Mouse (Mus musculus) myocyte (in vitro differentiated cells): ENCODE results near the gene Pbx1. TPM values are rescaled to one million over a fixed set of nuclear protein-coding genes. Genes with fewer than 3 reads are reported as not detected.

Experiments used
- H3K27me3 ChIP-seq: one replicate; pipeline ENCODE4 v1.6.1; 2011; ENCODE audit not compliant: control insufficient read depth, insufficient read depth, insufficient read length
- H3K36me3 ChIP-seq: one replicate; pipeline ENCODE4 v1.6.1; 2011; ENCODE audit not compliant: control insufficient read depth, insufficient read depth
- H3K4me2 ChIP-seq: one replicate; pipeline ENCODE4 v1.6.1; 2011; ENCODE audit warnings: low read depth, control low read depth
- H3K4me3 ChIP-seq: one replicate; pipeline ENCODE4 v1.5.1; 2011; ENCODE audit warnings: mild to moderate bottlenecking, control low read depth, moderate library complexity
- H3K79me2 ChIP-seq: one replicate; pipeline ENCODE4 v1.6.1; 2011; ENCODE audit not compliant: control insufficient read depth, insufficient read depth
- H3ac ChIP-seq: one replicate; pipeline ENCODE4 v1.6.1; 2011; ENCODE audit not compliant: control insufficient read depth, insufficient read length
- CEBPB ChIP-seq: IDR thresholded peaks from 2 replicates; pipeline ENCODE4 v1.6.1; 2011; ENCODE audit warnings: mild to moderate bottlenecking, moderate library complexity; ENCODE audit not compliant: poor library complexity, insufficient read depth, severe bottlenecking
- E2F4 ChIP-seq: IDR thresholded peaks from one replicate; pipeline ENCODE4 v1.6.1; 2011; ENCODE audit warnings: mild to moderate bottlenecking, control low read depth, moderate library complexity; ENCODE audit not compliant: insufficient read depth
- MAX ChIP-seq: IDR thresholded peaks from one replicate; pipeline ENCODE4 v1.6.1; 2011; ENCODE audit warnings: low read depth, mild to moderate bottlenecking, control low read depth
- MYOD1 ChIP-seq, 3 experiments: IDR thresholded peaks; one replicate each; pipeline ENCODE4 v1.6.1; 2011; ENCODE audit warnings: control low read depth in 2 of 3, low read depth in 2 of 3, mild to moderate bottlenecking in 2 of 3, moderate library complexity in 1 of 3; ENCODE audit not compliant: insufficient read length in 2 of 3, control insufficient read depth in 1 of 3
- MYOG ChIP-seq, 3 experiments: IDR thresholded peaks; one replicate each; pipeline ENCODE4 v1.6.1; 2011; ENCODE audit warnings: control low read depth in 2 of 3, low read depth in 2 of 3, mild to moderate bottlenecking in 2 of 3; ENCODE audit not compliant: insufficient read length in 2 of 3, control insufficient read depth in 1 of 3, insufficient read depth in 1 of 3
- POLR2A ChIP-seq: IDR thresholded peaks from one replicate; pipeline ENCODE4 v1.6.1; 2011; ENCODE audit warnings: low read depth, mild to moderate bottlenecking, control low read depth, moderate library complexity; ENCODE audit not compliant: insufficient read length
- POLR2AphosphoS2 ChIP-seq: IDR thresholded peaks from one replicate; pipeline ENCODE4 v1.6.1; 2011; ENCODE audit warnings: low read depth, control low read depth; ENCODE audit not compliant: insufficient read length
- REST ChIP-seq: IDR thresholded peaks from one replicate; pipeline ENCODE4 v1.6.1; 2011; ENCODE audit warnings: mild to moderate bottlenecking, control low read depth, moderate library complexity; ENCODE audit not compliant: insufficient read depth, insufficient read length
- SRF ChIP-seq: IDR thresholded peaks from one replicate; pipeline ENCODE4 v1.6.1; 2011; ENCODE audit warnings: low read depth; ENCODE audit not compliant: control insufficient read depth, insufficient read length
- TCF12 ChIP-seq: IDR thresholded peaks from one replicate; pipeline ENCODE4 v1.6.1; 2011; ENCODE audit warnings: mild to moderate bottlenecking, control low read depth; ENCODE audit not compliant: poor library complexity, insufficient read depth, severe bottlenecking
- TCF3 ChIP-seq: IDR thresholded peaks from one replicate; pipeline ENCODE4 v1.6.1; 2011; ENCODE audit warnings: low read depth, control low read depth; ENCODE audit not compliant: insufficient read length
- USF1 ChIP-seq: IDR thresholded peaks from one replicate; pipeline ENCODE4 v1.6.1; 2011; ENCODE audit warnings: low read depth, mild to moderate bottlenecking, control low read depth, moderate library complexity
- polyA plus RNA-seq: library from polyadenylated mRNA; unstranded; fragments of >200 nt; fragmentation: generic; extraction: Trizol; gene quantifications from one replicate; pipeline ENCODE4 v1.2.1, GENCODE M21; 2012; ENCODE audit warnings: missing spikeins

Gene Pbx1
- polyA plus RNA-seq, 1 experiment: 11.4 TPM

DNA sequence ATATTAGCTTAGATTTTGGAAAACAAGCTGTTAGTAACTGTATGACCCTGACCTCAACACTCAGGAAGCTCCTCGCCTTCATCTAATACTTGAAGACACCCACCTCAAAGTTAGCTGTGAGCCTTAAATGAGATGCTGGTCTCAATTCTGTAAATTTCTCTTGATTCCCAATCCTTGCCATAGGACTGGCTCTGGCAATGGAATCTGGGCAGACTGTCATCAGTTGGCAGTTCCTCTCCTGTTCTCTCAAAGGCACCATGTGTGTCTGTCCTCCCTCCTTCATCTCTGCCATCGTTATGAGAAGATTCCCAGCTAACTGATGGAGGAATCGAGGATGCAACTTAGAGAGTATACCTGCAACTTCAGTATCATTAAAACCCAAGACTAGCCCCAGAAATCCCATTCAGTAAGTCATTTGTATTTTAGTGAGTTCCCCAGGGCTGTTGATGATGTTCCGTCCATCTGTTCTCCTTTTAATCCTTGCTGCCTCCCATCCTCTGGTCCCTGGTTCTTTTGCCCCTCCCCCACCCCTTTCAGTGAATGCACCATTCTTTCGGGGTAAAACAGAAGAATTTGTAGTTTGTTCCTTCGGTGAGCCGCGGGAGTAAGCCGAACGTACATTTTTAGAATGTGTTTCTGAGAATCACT is 353.2 kb downstream of the Pbx1 start:
- Histone ChIP-seq H3K79me2 (no peaks in the 10 kb centered on the region), H3ac (no peak overlapping the region), H3K36me3 (no peaks in the 10 kb centered on the region), H3K4me2 (no peak overlapping the region), H3K4me3 (no peak overlapping the region), H3K27me3 (no peaks in the 10 kb centered on the region)
- TF ChIP-seq REST (no peak), POLR2AphosphoS2 (no peak), MAX (no peak), USF1 (no peak), POLR2A (no peak), MYOG (IDR thresholded peaks at IDR 0.05; ENCODE audit: control insufficient read depth in 1 of 3, insufficient read depth in 1 of 3, insufficient read length in 2 of 3, low read depth in 2 of 3) (no peak)

DNA sequence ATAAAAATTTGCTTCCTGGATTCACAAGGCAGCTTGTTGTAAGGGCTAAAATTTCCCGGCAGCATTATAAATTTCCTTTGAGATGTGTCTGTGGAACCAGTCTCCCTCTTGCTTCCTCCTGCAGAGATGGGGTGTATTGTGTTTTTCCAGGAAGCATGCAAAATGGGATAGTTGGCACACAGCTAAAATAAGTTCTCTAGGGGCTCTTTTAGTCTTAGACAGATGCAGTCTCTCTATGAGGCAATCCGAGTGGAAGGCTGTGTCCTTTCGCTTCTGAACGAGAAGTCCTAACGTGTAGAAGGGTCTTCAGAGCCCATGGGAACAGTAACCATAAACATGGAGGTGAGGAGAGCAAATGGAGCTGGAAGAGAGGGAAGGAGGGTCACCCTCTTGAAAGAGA is 360.1 kb downstream of the Pbx1 start:
- Histone ChIP-seq H3ac (no peak overlapping the region), H3K27me3 (no peaks in the 10 kb centered on the region), H3K4me3 (no peak overlapping the region), H3K79me2 (no peaks in the 10 kb centered on the region), H3K36me3 (no peaks in the 10 kb centered on the region), H3K4me2 (no peak overlapping the region)
- TF ChIP-seq TCF12 (no peak), REST (no peak), MYOD1 (IDR thresholded peaks at IDR 0.05; ENCODE audit: control insufficient read depth in 1 of 3, insufficient read length in 2 of 3, low read depth in 2 of 3) (no peak), SRF (no peak), MAX (no peak), MYOG (IDR thresholded peaks at IDR 0.05; ENCODE audit: control insufficient read depth in 1 of 3, insufficient read depth in 1 of 3, insufficient read length in 2 of 3, low read depth in 2 of 3) (no peak), USF1 (no peak), CEBPB (no peak), E2F4 (no peak), POLR2A (no peak), POLR2AphosphoS2 (no peak), TCF3 (no peak)

DNA sequence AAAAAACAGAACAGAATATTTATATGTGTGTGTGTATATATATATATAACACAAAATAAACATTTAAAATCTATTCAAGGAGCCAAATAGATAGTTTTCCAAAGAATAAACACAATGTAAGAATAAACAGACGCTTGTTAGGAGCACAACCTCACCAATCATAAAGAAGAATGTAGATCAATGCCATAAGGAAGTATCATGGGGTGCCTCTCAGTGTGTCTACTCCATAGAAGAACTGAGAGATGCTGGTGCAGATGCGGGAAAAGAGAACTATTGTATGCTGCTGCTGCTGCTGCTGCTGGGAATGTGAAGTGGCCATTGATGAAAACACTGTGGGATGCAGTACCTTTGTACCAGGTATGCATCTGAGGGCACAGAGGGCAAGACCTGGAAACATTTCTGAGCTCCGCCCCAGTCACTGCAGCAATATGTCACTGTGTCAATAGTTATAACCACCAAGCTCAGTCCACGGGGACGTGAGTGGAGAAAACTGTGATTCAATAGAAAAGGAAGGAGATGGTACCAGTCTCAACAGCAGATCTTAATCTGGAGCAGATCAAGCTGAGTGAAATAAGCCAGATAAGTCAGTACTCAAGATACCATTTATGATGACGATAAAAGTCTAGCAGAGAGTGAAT is 361.7 kb downstream of the Pbx1 start:
- no peak for TF ChIP-seq MYOD1 (IDR thresholded peaks at IDR 0.05; ENCODE audit: control insufficient read depth in 1 of 3, insufficient read length in 2 of 3, low read depth in 2 of 3)
- TF ChIP-seq TCF12: no peak
- TF ChIP-seq SRF: no peak
- no peak for TF ChIP-seq CEBPB
- TF ChIP-seq MAX: no peak
- TF ChIP-seq REST: no peak
- TF ChIP-seq TCF3: no peak
- TF ChIP-seq E2F4: no peak
- TF ChIP-seq USF1: no peak
- TF ChIP-seq POLR2A: no peak
- TF ChIP-seq MYOG (IDR thresholded peaks at IDR 0.05; ENCODE audit: control insufficient read depth in 1 of 3, insufficient read depth in 1 of 3, insufficient read length in 2 of 3, low read depth in 2 of 3): no peak
- TF ChIP-seq POLR2AphosphoS2: no peak
- H3K79me2 ChIP-seq: no peaks in the 10 kb centered on the region
- H3K36me3 ChIP-seq: no peaks in the 10 kb centered on the region
- H3K4me3 ChIP-seq: no peak overlapping the region
- no peaks in the 10 kb centered on the region for H3K27me3 ChIP-seq
- no peak overlapping the region for H3K4me2 ChIP-seq
- no peak overlapping the region for H3ac ChIP-seq

DNA sequence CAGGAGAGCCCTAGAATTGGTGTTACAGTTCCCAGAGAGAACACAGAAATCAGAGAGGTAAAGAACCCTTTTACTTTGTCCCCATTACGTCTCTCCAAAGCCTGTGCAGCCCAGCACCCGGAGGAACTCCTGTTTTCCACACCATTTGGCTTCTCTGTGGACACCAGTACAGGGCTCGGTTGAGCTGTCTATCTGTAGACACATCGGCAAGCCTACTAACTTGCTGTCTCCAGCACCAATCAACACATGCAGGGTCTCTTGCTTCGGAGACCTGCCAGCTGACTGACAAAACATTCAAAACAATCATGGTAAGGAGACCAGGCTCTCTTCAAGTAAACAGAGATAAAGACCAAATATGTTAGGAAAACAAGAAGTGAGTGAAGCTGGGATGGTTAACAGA is 362.3 kb downstream of the Pbx1 start:
- Histone ChIP-seq H3K36me3 (no peaks in the 10 kb centered on the region), H3K79me2 (no peaks in the 10 kb centered on the region), H3K27me3 (no peaks in the 10 kb centered on the region), H3K4me2 (no peak overlapping the region), H3ac (no peak overlapping the region), H3K4me3 (no peak overlapping the region)
- TF ChIP-seq TCF12 (no peak), POLR2AphosphoS2 (no peak), MAX (no peak), CEBPB (no peak), E2F4 (no peak), MYOD1 (IDR thresholded peaks at IDR 0.05; ENCODE audit: control insufficient read depth in 1 of 3, insufficient read length in 2 of 3, low read depth in 2 of 3) (no peak), USF1 (no peak), SRF (no peak), REST (no peak), TCF3 (no peak), MYOG (IDR thresholded peaks at IDR 0.05; ENCODE audit: control insufficient read depth in 1 of 3, insufficient read depth in 1 of 3, insufficient read length in 2 of 3, low read depth in 2 of 3) (no peak), POLR2A (no peak)
